Mouse (Mus musculus) kidney, postnatal 14 days (tissue): ENCODE measurements around the gene Ndufa11.
A peak's percentile ranks its signal among the peaks of the same experiment; 100 is the strongest.

ENCODE experiments used
- DNase-seq: peaks from one replicate; pipeline ENCODE4 v3.0.0; 2022; ENCODE audit warnings: mixed read lengths

Ndufa11 gene

GRCm38 (mm10) chr17:56761991-56762410 lies 44.4 kb downstream of the Ndufa11 start:
- DNase-seq: peak; percentile 94

DNA sequence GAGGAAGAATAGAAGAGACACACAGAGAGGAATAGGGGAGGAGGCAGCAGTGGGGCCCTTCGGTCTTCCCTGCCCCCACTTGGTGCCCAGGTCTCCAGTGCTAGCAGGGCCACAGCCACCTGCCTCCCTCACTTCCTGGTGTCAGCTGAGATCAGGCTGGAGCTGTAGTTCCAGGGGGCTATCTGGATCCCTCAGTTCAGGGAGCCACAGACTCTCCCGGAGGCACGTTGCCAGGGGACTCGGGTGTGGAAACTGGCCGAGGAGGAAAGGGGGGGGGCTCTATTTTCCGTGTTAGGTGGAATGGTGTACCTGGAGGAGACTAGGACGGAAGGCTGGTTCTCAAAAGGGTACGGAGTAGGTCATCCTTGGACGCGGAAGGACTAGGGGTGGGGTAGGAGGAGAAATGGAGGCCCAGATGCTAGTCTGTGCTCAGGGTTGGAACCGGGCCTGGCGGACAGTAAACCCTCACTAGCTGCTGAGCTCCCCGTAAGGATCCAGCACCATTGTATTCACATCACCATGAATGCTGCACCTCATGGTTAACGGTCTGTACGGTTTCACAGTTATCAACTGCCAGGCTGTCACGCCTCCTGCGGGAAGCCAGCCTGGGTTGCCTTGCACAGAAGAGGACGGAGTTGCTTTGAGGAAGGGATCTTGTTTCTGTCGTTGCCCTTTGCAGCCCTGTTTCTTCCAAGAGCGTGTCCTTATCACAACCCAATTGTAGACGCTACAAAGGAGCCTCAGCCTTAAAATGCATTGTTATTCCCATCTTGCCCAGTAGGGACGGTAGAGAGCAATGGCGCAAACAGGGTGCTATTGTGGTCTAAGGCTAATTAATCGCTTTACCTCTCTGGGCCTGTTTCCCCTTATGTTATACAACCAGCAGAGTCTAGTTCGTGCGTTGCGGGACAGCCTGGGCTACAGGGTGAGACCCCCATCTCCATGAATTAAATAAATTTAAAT lies 45.5 kb downstream of the Ndufa11 start:
- peak; percentile 70 for DNase-seq

DNA sequence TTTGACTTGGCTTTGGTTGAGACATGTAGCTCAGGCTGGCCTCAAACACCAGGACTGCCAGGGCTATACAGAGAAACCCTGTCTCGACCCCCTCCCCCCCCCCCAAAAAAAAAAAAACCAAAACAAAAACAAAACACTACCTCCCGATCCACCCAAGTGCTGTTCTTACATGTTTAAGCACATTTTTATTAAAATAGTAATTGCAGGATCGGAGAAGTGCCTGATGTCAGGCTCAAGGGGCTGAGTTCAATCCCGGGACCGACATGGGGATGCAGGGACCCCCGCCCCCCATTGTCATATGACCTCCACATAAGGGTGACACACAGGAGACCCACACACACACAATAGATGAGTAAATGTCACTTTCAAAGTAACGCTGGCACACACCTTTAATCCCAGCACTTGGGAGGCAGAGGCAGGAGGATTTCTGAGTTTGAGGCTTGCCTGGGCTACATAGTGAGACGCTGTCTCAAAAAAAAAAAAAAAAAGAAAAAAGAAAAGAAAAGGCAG lies 46.2 kb downstream of the Ndufa11 start:
- no peak for DNase-seq

DNA sequence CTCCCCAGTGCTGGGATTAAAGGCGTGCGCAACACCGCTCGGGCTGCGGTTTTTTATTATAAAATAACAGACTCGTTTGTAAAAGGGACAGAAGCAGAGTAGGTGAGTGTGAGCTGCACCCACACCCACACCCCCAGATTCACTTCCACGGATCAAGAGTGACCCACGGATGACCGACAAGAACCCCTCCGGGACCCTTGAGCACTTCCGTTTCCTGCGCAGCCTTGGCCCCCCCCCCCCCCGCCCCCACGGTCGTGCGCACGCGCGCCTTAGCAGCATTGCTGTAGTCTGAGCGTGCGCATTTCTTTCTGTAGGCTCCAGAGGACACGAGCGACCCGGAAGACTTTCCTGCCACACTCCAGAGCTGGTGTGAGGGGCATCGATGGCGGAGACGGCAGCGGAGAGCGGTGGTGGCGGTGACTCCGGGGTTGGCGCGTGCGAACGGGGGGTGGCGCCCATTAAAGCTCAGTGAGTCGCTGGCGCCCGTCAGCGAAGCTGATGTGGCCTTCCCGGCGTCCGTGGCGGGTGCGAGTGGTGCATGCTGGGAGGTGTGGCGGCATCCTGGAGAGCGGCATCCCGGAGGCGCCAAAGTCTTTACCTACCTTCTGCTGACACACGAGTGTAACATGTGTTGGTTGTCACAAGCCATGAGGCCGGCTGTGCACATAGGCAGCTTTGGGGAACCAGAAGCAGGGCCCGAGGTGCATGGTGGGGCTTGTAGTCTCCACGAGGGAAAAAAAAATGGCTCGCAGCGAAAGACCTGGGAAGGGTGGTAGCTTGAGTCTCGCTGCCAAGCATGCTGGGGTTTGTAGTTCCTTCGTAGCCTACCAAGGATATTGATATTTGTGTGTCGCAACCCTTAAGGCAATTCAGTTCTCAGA lies 47.1 kb downstream of the Ndufa11 start, which contains the start of gene Dus3l:
Gene Dus3l (plus strand): TSS at position 284 of the 881 bp plus-strand sequence.
- DNase-seq: peak; percentile 91

DNA sequence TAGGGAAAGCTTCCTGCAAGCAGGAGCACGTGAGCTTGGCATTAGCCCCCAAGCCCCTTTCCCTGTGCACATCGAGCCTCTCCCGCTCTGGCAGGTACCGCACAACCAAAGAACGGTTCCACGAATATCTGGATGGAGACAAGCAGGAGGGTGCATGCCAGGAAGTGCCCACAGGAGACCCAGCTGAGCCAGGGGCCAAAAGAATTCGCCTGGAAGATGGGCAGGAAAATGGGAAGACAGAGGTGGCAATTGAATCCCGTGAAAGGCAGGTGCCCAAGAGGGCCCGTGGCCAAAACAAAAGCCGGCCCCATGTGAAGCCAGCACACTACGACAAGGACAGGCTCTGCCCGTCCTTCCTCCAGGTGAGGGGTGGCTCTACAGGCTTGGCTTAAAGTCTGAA lies 47.9 kb downstream of the Ndufa11 start:
- no peak for DNase-seq

DNA sequence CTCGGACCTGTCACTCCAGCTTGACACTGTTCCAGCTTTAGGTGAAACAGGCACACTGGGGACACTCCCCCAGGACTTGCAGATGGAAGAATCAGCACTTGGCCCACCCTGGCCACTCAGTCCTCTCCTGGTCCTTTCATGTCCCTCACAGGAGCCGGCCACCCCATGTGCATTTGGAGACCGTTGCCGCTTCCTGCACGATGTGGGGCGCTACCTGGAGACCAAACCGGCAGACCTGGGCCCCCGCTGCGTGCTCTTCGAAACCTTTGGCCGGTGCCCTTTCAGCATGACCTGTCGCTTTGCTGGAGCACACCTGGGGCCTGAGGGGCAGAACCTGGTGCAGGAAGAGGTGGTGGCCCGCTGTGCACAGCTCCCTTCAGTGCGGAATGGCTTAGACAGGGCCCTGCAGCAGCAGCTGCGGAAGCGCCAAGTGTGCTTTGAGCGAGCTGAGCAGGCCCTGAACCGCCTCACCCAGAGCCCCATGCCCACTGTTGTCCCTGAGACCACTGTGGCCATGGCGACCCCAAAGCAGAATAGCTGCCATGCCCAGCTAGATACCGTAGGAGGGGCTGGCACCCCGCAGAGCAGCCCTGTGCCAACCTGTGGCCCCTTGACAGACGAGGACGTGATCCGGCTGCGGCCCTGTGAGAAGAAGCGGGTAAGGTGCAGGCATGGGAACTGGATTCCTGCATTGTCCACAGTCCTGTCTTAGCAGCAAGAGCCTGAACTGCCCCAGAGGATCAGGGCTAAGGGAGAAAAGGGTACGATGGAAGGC lies 49.3 kb downstream of the Ndufa11 start:
- DNase-seq: no peak

- no peak for DNase-seq
Measured at GRCm38 (mm10) chr17:56767531-56768135, 50.1 kb downstream of the Ndufa11 start.

- no peak for DNase-seq
Measured at GRCm38 (mm10) chr17:56768941-56769340, 51.4 kb downstream of the Ndufa11 start.

DNA sequence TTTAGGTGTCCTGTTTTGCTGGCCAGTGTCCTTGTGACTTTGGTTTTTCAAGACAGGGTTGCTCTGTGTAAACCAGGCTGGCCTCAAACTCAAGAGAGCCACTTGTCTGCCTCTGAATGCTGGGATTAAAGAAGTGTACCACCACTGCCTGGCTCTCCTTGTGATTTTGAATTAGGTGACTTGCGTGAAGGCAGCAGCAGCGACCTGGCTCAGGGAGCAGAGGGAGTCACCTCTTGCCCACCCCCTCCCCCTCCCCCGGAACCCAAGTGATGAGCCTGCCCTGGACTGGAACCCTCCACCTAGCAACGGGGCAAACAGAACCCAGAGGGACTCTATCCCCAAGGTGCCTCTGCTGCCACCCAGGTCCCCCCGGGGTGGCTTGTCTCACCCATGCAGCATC lies 52.4 kb downstream of the Ndufa11 start, which contains the start of gene Prr22:
Gene Prr22 (plus strand): TSS at position 301 of the 400 bp plus-strand sequence.
- DNase-seq: no peak
